Mouse (Mus musculus) left cerebral cortex, adult 11 months (tissue): Measurements from ENCODE around the gene Ap5m1.

Experiments used
- DNase-seq: peaks from one replicate; pipeline ENCODE4 v3.0.0; 2022; ENCODE audit warnings: low spot score

Gene Ap5m1

GRCm38 (mm10) chr14:49127162-49127779, 61.4 kb downstream of the Ap5m1 start:
- no peak for DNase-seq

GRCm38 (mm10) chr14:49128544-49129263, 62.8 kb downstream of the Ap5m1 start:
- DNase-seq = no peak

GRCm38 (mm10) chr14:49132391-49132790, 66.5 kb downstream of the Ap5m1 start:
- no peak for DNase-seq

- DNase-seq = no peak
Measured at GRCm38 (mm10) chr14:49138171-49138570, 72.3 kb downstream of the Ap5m1 start.

GRCm38 (mm10) chr14:49140756-49141155, 74.9 kb downstream of the Ap5m1 start:
- DNase-seq = no peak
